Mouse (Mus musculus) E14TG2a.4 (cell line): ENCODE results near the gene Nap1l1.
"Not testable (repeated sequence)": the region's sequence is repeated elsewhere in the genome, so short reads cannot be mapped to it uniquely, and the experiment has no call there.

ENCODE experiments used
- H3K27me3 ChIP-seq: 2 replicates; pipeline ENCODE4 v1.6.1; 2014; ENCODE audit warnings: low read length, control low read depth; ENCODE audit not compliant: insufficient read depth
- H3K36me3 ChIP-seq: 2 replicates; pipeline ENCODE4 v1.6.1; 2014; ENCODE audit warnings: low read length, control low read depth; ENCODE audit not compliant: insufficient read depth
- H3K4me1 ChIP-seq: replicated peaks from 2 replicates; pipeline ENCODE4 v1.6.1; 2014; ENCODE audit warnings: low read depth, low read length, control low read depth
- H3K4me3 ChIP-seq: replicated peaks from 2 replicates; pipeline ENCODE4 v1.5.1; 2014; ENCODE audit warnings: mild to moderate bottlenecking, low read length
- H3K9me3 ChIP-seq: 2 replicates; pipeline ENCODE4 v1.6.1; 2014; ENCODE audit warnings: low read length, control low read depth
- CTCF ChIP-seq: conservative IDR thresholded peaks from 2 replicates; pipeline ENCODE4 v1.5.1; 2014; ENCODE audit warnings: low read length
- NANOG ChIP-seq: IDR thresholded peaks from 2 replicates; pipeline ENCODE4 v1.6.1; 2014; ENCODE audit warnings: borderline replicate concordance, low read length, mixed read lengths
- POU5F1 ChIP-seq: IDR thresholded peaks from 2 replicates; pipeline ENCODE4 v1.6.1; 2014; ENCODE audit warnings: low read length, borderline replicate concordance

Nap1l1 gene

DNA sequence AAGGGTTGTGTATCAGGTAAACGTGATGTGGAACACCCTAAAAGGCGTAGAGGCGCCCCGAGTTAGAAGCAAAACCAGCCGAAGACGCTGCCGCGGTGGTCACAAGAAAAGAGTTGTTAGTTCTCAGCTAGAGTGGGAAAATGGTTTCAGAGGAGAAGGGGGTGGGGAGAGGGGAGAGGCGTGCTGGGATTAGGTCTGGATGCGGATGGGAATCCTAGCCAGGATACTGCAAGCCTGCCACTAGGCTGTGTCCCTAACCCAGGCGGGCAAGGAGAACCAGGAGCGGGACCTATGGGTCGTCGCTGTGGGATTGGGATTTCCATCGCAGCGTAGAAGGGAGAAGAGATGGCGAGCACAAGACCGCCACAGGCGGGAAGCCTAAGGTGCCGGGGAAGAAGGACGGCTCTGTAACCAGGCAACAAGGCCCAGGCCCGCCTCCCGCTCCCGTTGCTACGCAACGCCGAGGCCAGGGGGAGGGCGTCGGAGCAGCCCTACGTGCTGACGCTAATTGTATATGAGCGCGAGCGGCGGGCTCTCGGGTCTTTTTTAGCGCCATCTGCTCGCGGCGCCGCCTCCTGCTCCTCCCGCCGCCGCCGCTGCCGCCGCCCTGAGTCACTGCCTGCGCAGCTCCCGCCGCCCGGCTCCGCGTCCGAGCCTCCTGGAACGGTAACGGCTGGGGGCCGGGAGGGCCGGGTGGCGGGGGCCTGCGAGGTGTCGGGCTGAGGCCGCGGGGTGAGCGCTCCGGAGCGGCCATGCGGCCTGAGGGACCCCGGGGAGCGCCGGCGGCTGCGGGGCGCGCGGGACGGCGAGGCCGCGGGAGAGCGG is at the start of gene Nap1l1:
Gene Nap1l1 (plus strand): TSS at position 538 of the 825 bp plus-strand sequence.
- H3K4me1 ChIP-seq, result peaks cover 44% of the 10 kb centered on the region
- H3K27me3 ChIP-seq, result no peaks in the 10 kb centered on the region
- no peaks in the 10 kb centered on the region for H3K9me3 ChIP-seq
- H3K4me3 ChIP-seq, result peak within 1 kb of the TSS; percentile 87
- TF ChIP-seq CTCF (no peak), POU5F1 (no peak)
- peaks cover 33% of the 10 kb centered on the region for H3K36me3 ChIP-seq

DNA sequence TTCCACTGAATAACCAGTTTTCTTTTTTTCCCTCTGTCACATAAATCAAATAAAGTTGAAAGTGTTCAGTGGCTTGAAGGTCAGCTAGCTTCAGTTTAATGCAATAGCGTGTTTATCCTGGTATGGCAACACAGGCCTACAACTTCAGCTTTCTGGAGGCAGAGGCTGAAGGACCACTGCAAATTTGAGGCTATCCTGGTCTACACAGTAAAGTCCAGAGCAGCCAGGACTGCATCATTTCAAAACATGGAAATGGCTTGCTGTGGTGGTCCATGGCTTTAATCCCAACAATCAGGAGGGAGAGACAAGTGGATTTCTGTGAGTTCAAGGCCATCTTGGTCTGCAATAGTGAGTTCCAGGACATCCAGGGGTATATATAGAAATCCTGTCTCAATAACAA is 46.5 kb upstream of the Nap1l1 start:
- H3K9me3 ChIP-seq, result peaks cover 20% of the 10 kb centered on the region
- H3K27me3 ChIP-seq, result no peaks in the 10 kb centered on the region
- no peaks in the 10 kb centered on the region for H3K36me3 ChIP-seq
- peaks cover 17% of the 10 kb centered on the region for H3K4me1 ChIP-seq
- H3K4me3 ChIP-seq, result no peak overlapping the region
- no peak for TF ChIP-seq CTCF
- no peak for TF ChIP-seq NANOG
- no peak for TF ChIP-seq POU5F1

DNA sequence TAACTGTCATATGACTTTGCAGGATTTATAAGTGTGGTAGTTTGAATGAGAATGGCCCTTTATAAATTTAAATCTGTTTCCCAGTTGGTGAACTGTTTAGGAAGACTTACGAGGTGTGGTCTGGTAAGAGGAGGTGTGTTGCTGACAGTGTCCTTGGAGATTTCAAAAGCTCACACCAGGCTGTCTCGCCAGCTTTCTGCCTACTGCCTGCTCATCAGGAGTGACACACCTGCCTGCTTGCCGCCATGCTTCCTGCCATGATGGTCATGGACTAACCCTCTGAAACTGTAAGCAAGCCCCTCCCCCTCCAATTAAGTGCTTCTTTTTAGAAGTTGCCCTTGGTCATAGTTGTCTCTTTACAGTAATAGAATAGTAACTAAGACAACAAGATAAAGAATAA is 39.5 kb upstream of the Nap1l1 start:
- Histone ChIP-seq H3K4me3 (no peak overlapping the region), H3K27me3 (no peaks in the 10 kb centered on the region), H3K36me3 (no peaks in the 10 kb centered on the region), H3K4me1 (peaks cover 39% of the 10 kb centered on the region), H3K9me3 (no peaks in the 10 kb centered on the region)
- no peak; the same call in 1 of the 2 replicates for TF ChIP-seq POU5F1
- TF ChIP-seq NANOG, result peak; percentile 53; the same call in 1 of the 2 replicates

DNA sequence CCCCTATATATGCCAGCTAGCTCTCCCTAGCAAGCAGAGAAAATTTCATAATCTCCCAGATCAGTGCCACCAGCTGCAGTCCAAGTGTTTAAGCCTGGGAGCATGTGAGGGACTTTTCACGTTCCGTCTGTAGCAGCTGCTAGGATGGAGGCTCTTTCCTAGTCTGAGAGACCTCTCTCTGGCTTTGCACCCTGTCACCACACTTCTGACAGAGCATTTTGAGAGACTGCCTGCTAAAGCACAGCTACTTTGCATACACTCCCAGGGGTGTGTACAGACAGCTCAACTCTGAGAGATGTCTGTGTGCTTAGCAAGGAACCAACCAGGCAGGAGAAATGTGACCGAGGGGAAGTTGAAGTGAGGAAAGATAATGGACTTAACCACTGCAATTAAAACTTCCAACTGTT is 32.0 kb upstream of the Nap1l1 start:
- no peaks in the 10 kb centered on the region for H3K27me3 ChIP-seq
- H3K4me1 ChIP-seq, result peaks cover 11% of the 10 kb centered on the region
- H3K36me3 ChIP-seq, result no peaks in the 10 kb centered on the region
- TF ChIP-seq CTCF (no peak), POU5F1 (no peak)
- H3K4me3 ChIP-seq, result no peak overlapping the region
- no peaks in the 10 kb centered on the region for H3K9me3 ChIP-seq

DNA sequence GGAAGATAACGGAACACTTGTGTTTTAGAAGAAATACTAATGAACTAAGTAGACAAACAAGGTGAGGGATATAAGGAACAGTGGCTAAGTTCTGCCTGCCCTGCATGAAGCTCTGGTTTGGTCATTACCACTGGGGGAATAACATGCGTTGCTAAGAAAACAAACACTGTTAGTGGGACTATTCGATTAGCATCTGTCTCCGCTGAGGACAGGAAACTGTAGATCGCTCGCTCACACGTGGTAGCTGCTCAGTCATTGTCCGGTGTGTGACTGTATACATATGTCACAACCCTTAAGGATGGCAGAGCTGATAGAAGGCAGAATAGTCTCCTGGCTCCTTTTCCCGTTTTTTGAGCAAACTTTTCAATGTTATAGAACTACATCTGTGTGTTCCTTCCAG is 28.8 kb upstream of the Nap1l1 start:
- H3K4me1 ChIP-seq, result peaks cover 5% of the 10 kb centered on the region
- no peaks in the 10 kb centered on the region for H3K9me3 ChIP-seq
- no peak overlapping the region for H3K4me3 ChIP-seq
- H3K27me3 ChIP-seq, result no peaks in the 10 kb centered on the region
- H3K36me3 ChIP-seq, result no peaks in the 10 kb centered on the region
- no peak for TF ChIP-seq POU5F1
- no peak for TF ChIP-seq NANOG
- no peak for TF ChIP-seq CTCF

DNA sequence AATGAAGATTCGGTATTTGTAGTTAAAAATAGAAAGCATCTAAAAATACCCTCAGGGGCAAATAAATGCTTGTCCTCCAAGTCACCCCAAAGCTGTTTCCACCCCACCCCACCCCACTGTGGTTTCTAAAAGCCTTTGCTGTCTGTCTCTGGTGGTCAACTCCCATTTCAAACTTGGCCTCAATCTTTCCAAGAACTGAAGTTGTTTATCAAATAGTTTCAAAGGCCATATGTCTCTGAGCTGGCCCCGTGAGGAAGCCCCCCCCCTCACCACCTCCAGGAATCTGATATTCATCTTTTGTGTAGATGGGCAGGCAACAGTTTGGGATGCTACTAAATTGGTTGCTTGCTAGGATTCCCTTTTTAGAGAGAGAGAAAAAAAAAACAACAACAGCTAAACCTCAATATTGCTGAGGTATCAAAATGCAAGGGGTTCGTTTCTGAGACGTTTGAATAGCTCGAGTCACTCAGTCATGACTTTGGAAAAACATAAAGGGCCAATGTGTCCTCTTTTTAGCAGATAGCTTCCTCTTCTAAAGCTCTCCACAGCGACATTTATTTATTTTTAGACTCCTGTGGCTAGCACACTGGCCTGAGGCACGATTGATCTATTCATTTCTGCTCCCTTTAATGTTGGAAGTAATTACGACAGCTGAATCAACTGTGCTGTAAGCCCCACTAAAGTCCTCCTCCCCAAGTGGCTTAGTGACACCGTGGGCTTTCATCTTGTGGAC is 26.9 kb upstream of the Nap1l1 start:
- TF ChIP-seq POU5F1 (no peak), CTCF (no peak), NANOG (no peak)
- Histone ChIP-seq H3K9me3 (no peaks in the 10 kb centered on the region), H3K4me1 (peaks cover 2% of the 10 kb centered on the region), H3K27me3 (no peaks in the 10 kb centered on the region), H3K4me3 (no peak overlapping the region), H3K36me3 (no peaks in the 10 kb centered on the region)

DNA sequence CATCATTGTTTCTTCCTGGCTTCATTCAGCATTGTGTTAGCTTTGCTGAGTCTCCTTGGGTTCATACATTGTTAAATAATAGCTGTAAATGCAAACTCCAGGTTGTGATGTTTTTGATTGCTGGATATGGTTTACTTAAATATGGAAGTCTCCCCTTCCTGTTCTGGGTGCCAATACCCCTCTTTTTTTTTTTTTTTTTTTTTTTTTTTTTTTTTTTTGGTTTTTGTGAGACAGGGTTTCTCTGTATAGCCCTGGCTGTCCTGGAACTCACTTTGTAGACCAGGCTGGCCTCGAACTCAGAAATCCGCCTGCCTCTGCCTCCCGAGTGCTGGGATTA is 26.4 kb upstream of the Nap1l1 start:
- not testable (repeated sequence) for H3K9me3 ChIP-seq, H3K4me3 ChIP-seq, H3K27me3 ChIP-seq, H3K4me1 ChIP-seq, H3K36me3 ChIP-seq

DNA sequence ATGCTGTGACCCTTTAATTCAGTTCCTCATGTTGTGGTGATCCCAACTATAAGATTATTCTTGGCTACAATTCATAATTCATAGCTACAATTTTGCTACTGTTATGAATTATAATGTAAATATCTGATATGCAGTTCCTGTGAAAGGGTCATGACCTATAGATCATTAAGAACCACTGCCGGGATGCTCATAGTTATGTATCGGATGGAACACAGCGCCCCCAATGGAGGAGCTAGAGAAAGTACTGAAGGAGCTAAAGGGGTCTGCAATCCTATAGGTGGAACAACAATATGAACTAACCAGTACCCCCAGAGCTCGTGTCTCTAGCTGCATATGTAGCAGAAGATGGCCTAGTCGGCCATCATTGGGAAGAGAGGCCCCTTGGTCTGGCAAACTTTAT is 23.4 kb upstream of the Nap1l1 start:
- H3K4me3 ChIP-seq, H3K36me3 ChIP-seq, H3K27me3 ChIP-seq, H3K4me1 ChIP-seq, H3K9me3 ChIP-seq: not testable (repeated sequence)
- TF ChIP-seq CTCF, result peak; percentile 21

DNA sequence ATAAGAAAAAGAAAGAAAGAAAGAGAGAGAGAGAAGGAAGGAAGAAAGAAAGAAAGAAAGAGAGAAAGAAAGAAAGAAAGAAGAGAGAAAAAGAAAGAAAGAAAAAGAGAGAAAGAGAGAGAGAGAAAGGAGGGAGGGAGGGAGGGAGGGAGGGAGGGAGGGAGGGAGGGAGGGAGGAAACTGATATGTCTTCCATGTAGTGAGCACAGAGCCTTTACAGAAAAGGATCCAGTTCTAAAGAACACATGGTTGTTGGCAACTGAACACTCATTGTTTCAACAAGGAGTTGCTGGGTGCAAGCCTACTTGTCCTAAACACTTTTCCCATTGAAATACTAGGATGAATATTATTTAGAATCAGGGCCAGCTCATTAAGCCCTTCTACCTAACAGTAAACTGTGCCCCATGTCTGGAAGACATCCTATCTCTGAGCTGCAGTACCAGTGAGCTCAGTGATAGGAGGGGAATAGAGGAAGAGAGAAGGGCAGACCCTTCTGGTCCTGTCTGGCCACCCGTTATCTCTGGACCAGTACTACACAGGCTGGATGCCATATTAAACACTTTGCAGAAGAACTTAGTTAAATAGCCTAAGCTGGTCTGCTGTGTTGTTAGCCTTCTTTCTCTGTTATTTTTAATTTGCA is 21.2 kb upstream of the Nap1l1 start:
- no peaks in the 10 kb centered on the region for H3K9me3 ChIP-seq
- no peak for TF ChIP-seq POU5F1
- no peak for TF ChIP-seq CTCF
- TF ChIP-seq NANOG, result no peak
- H3K27me3 ChIP-seq, result peaks cover 10% of the 10 kb centered on the region; the same call in 1 of the 2 replicates
- no peak overlapping the region for H3K4me3 ChIP-seq
- no peaks in the 10 kb centered on the region for H3K4me1 ChIP-seq
- H3K36me3 ChIP-seq, result no peaks in the 10 kb centered on the region
